Mouse (Mus musculus): ENCODE measurements around the gene Slc35a2.
"Not testable (repeated sequence)": the region's sequence is repeated elsewhere in the genome, so short reads cannot be mapped to it uniquely, and the experiment has no call there.

The Slc35a2 gene

GRCm38 (mm10) chrX:7909242-7909641 is 25.4 kb downstream of the Slc35a2 start, which contains the start of gene Gm10490:
Gene Gm10490 (plus strand): TSS chrX:7909542.
- not testable (repeated sequence) for DNase-seq

GRCm38 (mm10) chrX:7910473-7910872 is 26.6 kb downstream of the Slc35a2 start:
- no peak for DNase-seq

- DNase-seq: peak; percentile 48
Measured at GRCm38 (mm10) chrX:7915669-7916068, 31.8 kb downstream of the Slc35a2 start.

GRCm38 (mm10) chrX:7917960-7918359 is 34.1 kb downstream of the Slc35a2 start:
- not testable (repeated sequence) for DNase-seq

- DNase-seq: peak; percentile 15
Measured at GRCm38 (mm10) chrX:7919601-7920383, 36.0 kb downstream of the Slc35a2 start, which contains the start of gene Pcsk1n. Gene Pcsk1n (plus strand): TSS chrX:7919822.

GRCm38 (mm10) chrX:7922032-7922431 is 38.2 kb downstream of the Slc35a2 start:
- DNase-seq: no peak

- DNase-seq: no peak
Measured at GRCm38 (mm10) chrX:7926266-7926665, 42.4 kb downstream of the Slc35a2 start.

- no peak for DNase-seq
Measured at GRCm38 (mm10) chrX:7927116-7927515, 43.3 kb downstream of the Slc35a2 start.

GRCm38 (mm10) chrX:7928270-7928790 is 44.5 kb downstream of the Slc35a2 start, which contains the start of gene Eras:
Gene Eras (minus strand): TSS chrX:7928607.
- DNase-seq: no peak

GRCm38 (mm10) chrX:7936874-7937273 is 53.0 kb downstream of the Slc35a2 start:
- DNase-seq: no peak

GRCm38 (mm10) chrX:7937667-7938066 is 53.8 kb downstream of the Slc35a2 start:
- no peak for DNase-seq
